Mouse (Mus musculus) erythroblast, embryonic 14.5 days (primary cell): Measurements from ENCODE around the gene Rims1. TPM values are rescaled to one million over a fixed set of nuclear protein-coding genes. Genes with fewer than 3 reads are reported as not detected.

Experiments
- H3K27me3 ChIP-seq: 2 replicates; pipeline ENCODE4 v1.6.1; 2012; ENCODE audit warnings: inconsistent platforms; ENCODE audit not compliant: control insufficient read depth
- H3K36me3 ChIP-seq: 2 replicates; pipeline ENCODE4 v1.6.1; 2012; ENCODE audit warnings: mild to moderate bottlenecking, inconsistent platforms; ENCODE audit not compliant: control insufficient read depth
- H3K4me1 ChIP-seq: 2 replicates; pipeline ENCODE4 v1.6.1; 2012; ENCODE audit warnings: inconsistent platforms; ENCODE audit not compliant: control insufficient read depth
- H3K4me3 ChIP-seq: replicated peaks from 2 replicates; pipeline ENCODE3; 2012; ENCODE audit warnings: moderate library complexity, mild to moderate bottlenecking, inconsistent platforms
- H3K9me3 ChIP-seq: 2 replicates; pipeline ENCODE4 v1.6.1; 2012; ENCODE audit warnings: low read length, inconsistent platforms, mixed read lengths; ENCODE audit not compliant: control insufficient read depth
- GATA1 ChIP-seq: IDR thresholded peaks from 2 replicates; pipeline ENCODE4 v1.6.1; 2012; ENCODE audit warnings: low read length, inconsistent platforms, mixed read lengths
- TAL1 ChIP-seq: IDR thresholded peaks from 3 replicates; pipeline ENCODE4 v1.6.1; 2012; ENCODE audit warnings: low read length, inconsistent platforms, mixed read lengths
- polyA plus RNA-seq: library from polyadenylated mRNA; stranded (reverse); fragments of >175 nt; gene quantifications from 2 replicates; pipeline ENCODE4 v1.2.3, GENCODE M21; 2012

Gene Rims1
- polyA plus RNA-seq, 1 experiment: not detected

- Histone ChIP-seq H3K4me3 (no peak overlapping the region), H3K27me3 (no peaks in the 10 kb centered on the region), H3K4me1 (no peaks in the 10 kb centered on the region), H3K36me3 (no peaks in the 10 kb centered on the region), H3K9me3 (no peaks in the 10 kb centered on the region)
- TF ChIP-seq GATA1: no peak
- TF ChIP-seq TAL1: no peak
Observed at GRCm38 (mm10) chr1:22650588-22650987, 155.2 kb downstream of the Rims1 start.

- TF ChIP-seq GATA1 (no peak), TAL1 (no peak)
Observed at GRCm38 (mm10) chr1:22649432-22649831, 156.4 kb downstream of the Rims1 start.

GRCm38 (mm10) chr1:22645257-22645656 is 160.5 kb downstream of the Rims1 start:
- Histone ChIP-seq H3K9me3 (no peaks in the 10 kb centered on the region), H3K4me1 (no peaks in the 10 kb centered on the region), H3K4me3 (no peak overlapping the region), H3K36me3 (no peaks in the 10 kb centered on the region), H3K27me3 (no peaks in the 10 kb centered on the region)
- TF ChIP-seq GATA1: no peak
- no peak for TF ChIP-seq TAL1

More at GRCm38 (mm10) chr1:22649432-22649831, 156.4 kb downstream of the Rims1 start:
- H3K4me1 ChIP-seq: no peaks in the 10 kb centered on the region
- no peaks in the 10 kb centered on the region for H3K27me3 ChIP-seq
- no peak overlapping the region for H3K4me3 ChIP-seq
- no peaks in the 10 kb centered on the region for H3K9me3 ChIP-seq
- H3K36me3 ChIP-seq: no peaks in the 10 kb centered on the region

GRCm38 (mm10) chr1:22640568-22640967 is 165.2 kb downstream of the Rims1 start:
- Histone ChIP-seq H3K9me3 (no peaks in the 10 kb centered on the region), H3K4me3 (no peak overlapping the region), H3K36me3 (no peaks in the 10 kb centered on the region), H3K4me1 (no peaks in the 10 kb centered on the region), H3K27me3 (no peaks in the 10 kb centered on the region)
- TF ChIP-seq TAL1 (no peak), GATA1 (no peak)

GRCm38 (mm10) chr1:22639702-22640101 is 166.1 kb downstream of the Rims1 start:
- H3K36me3 ChIP-seq: no peaks in the 10 kb centered on the region
- no peak overlapping the region for H3K4me3 ChIP-seq
- TF ChIP-seq GATA1 (no peak), TAL1 (no peak)
- H3K4me1 ChIP-seq: no peaks in the 10 kb centered on the region
- H3K27me3 ChIP-seq: no peaks in the 10 kb centered on the region
- H3K9me3 ChIP-seq: no peaks in the 10 kb centered on the region

GRCm38 (mm10) chr1:22633871-22634270 is 171.9 kb downstream of the Rims1 start:
- Histone ChIP-seq H3K4me3 (no peak overlapping the region), H3K27me3 (no peaks in the 10 kb centered on the region), H3K4me1 (no peaks in the 10 kb centered on the region), H3K9me3 (no peaks in the 10 kb centered on the region; the same call in 1 of the 2 replicates), H3K36me3 (no peaks in the 10 kb centered on the region)
- TF ChIP-seq TAL1: no peak
- TF ChIP-seq GATA1: no peak

GRCm38 (mm10) chr1:22632551-22632950 is 173.2 kb downstream of the Rims1 start:
- H3K4me1 ChIP-seq: no peaks in the 10 kb centered on the region
- no peaks in the 10 kb centered on the region; the same call in 1 of the 2 replicates for H3K9me3 ChIP-seq
- TF ChIP-seq GATA1: no peak
- TF ChIP-seq TAL1: no peak
- no peaks in the 10 kb centered on the region for H3K36me3 ChIP-seq
- H3K4me3 ChIP-seq: no peak overlapping the region
- no peaks in the 10 kb centered on the region for H3K27me3 ChIP-seq

GRCm38 (mm10) chr1:22631991-22632390 is 173.8 kb downstream of the Rims1 start:
- no peaks in the 10 kb centered on the region; the same call in 1 of the 2 replicates for H3K9me3 ChIP-seq
- H3K36me3 ChIP-seq: no peaks in the 10 kb centered on the region
- no peak overlapping the region for H3K4me3 ChIP-seq
- no peaks in the 10 kb centered on the region for H3K27me3 ChIP-seq
- TF ChIP-seq TAL1 (no peak), GATA1 (no peak)
- no peaks in the 10 kb centered on the region for H3K4me1 ChIP-seq

GRCm38 (mm10) chr1:22629011-22629410 is 176.8 kb downstream of the Rims1 start:
- no peak overlapping the region for H3K4me3 ChIP-seq
- H3K36me3 ChIP-seq: no peaks in the 10 kb centered on the region
- no peaks in the 10 kb centered on the region for H3K4me1 ChIP-seq
- no peaks in the 10 kb centered on the region; the same call in 1 of the 2 replicates for H3K9me3 ChIP-seq
- TF ChIP-seq GATA1: no peak
- no peaks in the 10 kb centered on the region for H3K27me3 ChIP-seq

GRCm38 (mm10) chr1:22627013-22627412 is 178.8 kb downstream of the Rims1 start:
- no peaks in the 10 kb centered on the region; the same call in 1 of the 2 replicates for H3K9me3 ChIP-seq
- H3K27me3 ChIP-seq: no peaks in the 10 kb centered on the region
- TF ChIP-seq GATA1 (no peak), TAL1 (no peak)
- no peaks in the 10 kb centered on the region for H3K4me1 ChIP-seq
- no peaks in the 10 kb centered on the region for H3K36me3 ChIP-seq
- no peak overlapping the region for H3K4me3 ChIP-seq
